Mouse (Mus musculus) urinary bladder, adult 18-20 months (tissue): ENCODE data around the gene Alg9.
"Not testable (repeated sequence)": the region's sequence is repeated elsewhere in the genome, so short reads cannot be mapped to it uniquely, and the experiment has no call there.

ENCODE experiments used
- DNase-seq, 2 experiments: peaks; one replicate each; pipeline ENCODE4 v3.0.0; 2022; ENCODE audit warnings: low spot score in 2 of 2, mixed read lengths in 2 of 2

The Alg9 gene

DNA sequence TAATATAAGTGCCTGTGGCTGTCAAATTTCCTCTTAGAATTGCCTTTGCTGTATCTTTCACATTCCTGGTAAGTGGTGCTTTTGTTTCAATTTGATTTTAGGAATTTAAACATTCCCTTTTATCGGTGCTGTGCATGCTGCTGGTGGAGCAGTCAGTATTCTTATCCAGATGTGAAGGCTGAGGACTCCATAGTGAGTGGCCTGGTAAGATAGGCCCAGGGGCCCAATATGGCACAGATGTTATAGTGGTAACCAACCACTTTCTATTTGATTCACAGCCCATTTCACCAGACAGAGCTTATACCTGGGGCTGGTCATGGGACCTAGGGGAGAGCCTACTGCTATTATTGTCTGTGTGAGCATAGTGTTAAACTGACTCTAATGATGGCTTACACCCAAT lies 41.7 kb downstream of the Alg9 start:
- DNase-seq, result no peak

DNA sequence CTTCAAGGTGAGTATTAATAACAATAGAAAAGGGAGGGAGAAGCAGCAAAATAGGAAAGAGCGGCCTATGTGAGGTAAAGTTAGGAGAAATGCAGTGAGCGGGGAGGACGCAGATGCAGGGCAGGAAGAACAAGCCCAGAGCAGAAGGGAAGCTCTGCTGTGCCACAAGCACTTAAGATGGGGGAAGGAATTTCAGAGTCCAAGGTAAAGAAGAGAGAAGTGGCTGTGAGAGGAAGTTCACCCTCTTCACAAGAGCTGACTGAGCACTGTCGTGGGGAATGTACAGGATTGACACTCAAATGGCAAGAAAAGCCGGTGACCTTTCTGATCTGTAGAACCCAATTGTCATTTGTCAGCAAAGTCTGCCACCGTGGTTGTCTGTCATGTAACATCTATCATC lies 43.2 kb downstream of the Alg9 start:
- DNase-seq, result no peak

DNA sequence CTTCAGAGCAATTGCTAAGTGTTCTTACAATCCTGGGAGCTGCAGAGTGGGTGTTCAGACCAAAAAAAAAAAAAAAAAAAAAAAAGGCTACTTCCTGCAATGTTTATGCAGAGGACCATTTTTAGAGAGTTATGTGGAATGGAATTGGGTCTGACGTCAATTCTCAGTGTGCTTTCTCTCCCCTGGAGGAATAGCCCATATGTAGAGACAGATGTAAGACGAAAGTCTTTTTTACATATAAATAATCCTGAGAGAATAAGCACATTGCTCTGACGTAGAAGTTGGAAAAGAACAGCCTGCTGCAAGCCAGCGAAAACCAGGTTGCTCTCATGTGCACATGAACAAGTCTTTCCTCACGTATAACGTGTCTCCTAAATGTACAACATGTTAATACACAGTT lies 44.9 kb downstream of the Alg9 start:
- DNase-seq, result no peak

DNA sequence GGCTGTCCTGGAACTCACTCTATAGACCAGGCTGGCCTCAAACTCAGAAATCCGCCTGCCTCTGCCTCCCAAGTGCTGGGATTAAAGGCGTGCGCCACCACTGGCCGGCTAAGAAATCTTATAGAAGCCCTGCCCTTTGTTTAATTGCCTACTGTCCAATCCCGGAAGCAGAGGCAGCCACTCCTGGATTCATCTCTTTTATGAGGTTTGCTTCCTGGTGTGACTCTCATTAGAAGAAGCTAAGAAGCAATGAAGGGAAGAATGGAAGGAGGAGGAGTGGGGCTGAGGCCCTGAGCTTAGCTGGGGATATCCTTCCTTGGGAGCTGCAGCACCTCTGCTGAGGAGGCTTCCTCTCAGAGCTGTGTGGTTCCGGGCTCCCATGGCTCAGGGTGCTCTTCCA lies 46.8 kb downstream of the Alg9 start:
- DNase-seq, result no peak

DNA sequence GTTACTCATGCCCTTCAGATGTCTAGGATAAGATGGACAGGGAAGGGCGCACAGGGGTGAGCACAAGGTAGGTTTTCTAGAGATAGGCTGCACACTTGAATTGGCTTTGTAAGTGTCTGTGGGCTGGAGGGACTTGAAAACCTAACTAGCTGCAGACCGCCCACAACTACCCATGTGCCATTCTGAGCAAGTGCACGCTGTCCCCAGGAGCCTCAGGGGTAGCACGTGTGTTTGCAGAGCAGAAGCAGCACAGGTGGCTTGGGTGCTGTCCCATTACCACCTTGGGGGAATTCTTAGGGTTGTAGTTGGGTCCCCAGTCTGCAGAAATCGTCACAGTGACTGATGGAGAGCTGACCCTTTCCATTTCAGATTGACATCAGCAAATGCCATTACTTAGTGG lies 47.4 kb downstream of the Alg9 start:
- DNase-seq, result no peak

DNA sequence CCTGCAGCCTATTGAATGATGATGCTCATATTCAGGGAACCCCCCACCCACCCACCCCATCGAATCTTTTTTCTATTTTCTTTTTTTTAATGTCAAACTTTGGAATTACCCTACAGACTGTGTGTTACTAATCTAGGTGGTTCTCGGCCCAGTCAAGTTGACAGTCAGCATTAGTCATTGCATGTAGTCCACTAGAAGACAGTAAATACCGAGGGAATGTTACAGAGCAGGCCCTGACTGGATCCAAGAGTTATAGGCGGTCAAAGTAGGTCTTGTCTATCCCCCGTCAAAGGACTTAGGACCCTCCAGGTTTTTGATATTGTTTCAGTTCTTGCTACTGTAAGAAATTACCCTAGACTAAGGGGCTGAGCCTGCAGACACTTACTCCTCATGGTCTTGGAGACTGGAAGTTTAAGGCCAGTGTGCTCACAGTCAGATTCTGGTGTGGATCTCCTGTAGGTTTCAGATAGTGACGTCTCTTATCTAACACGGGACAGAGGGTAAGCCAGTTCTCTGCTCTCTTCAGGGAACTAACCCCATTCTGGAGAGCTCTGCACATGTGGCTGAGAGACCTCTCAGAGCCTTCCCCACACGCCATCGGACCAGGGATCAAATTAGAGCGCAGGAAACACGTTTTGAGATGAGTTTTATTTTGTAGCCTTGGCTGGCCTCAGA lies 49.1 kb downstream of the Alg9 start:
- no peak for DNase-seq

DNA sequence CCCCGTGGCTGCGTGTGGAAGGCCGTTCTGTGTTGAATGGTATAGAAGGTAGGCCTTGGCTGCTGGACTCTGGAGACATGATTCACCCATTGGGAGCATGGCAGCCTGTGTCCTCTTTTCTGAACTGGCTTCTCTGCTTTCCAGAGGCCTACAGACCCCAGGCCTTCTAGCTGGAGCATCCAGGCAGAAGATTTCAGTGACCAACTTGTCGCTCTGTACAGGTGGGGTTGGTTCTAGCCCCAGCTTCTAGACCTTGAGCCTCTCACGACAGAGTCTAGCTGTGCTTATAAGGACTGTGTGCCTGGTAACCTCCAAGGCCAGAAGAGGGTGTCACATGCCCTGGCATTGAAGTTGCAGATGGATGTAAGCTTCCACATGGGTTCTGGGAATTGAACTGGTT lies 56.7 kb downstream of the Alg9 start:
- no peak for DNase-seq

DNA sequence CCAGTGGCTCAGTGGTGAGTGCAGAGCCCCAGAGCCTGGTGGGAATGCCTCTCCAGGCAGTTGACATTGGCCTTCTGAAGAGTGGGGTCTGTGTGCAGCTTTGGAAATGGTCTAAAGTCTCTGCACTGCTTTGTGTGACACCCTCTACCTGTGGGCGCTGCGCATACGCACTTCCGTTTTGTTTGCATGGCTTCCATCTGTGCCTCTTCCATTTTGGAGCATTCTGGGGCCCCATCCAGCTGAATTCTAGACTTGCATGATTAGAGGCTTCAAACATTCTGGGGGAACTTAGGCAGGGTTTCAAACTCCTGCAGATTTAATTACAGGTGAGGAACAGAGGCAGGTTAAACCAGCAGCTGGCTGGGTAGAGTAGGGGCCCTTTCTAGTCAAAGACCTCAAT lies 57.3 kb downstream of the Alg9 start:
- DNase-seq, result no peak

DNA sequence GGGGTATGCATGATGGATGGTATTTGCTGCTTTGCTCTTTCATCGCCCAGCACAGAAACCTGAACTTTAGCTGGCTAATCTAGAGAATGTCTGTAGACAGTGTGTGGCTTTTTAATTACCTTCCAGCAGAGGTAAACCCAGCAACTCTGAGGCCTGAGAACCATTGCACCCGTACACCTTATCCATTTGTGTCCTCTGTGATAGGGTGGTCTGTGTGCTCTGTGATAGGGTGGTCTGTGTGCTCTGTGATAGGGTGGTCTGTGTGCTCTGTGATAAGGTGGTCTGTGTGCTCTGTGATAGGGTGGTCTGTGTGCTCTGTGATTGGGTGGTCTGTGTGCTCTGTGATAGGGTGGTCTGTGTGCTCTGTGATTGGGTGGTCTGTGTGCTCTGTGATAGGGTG lies 57.8 kb downstream of the Alg9 start:
- DNase-seq, result not testable (repeated sequence)

DNA sequence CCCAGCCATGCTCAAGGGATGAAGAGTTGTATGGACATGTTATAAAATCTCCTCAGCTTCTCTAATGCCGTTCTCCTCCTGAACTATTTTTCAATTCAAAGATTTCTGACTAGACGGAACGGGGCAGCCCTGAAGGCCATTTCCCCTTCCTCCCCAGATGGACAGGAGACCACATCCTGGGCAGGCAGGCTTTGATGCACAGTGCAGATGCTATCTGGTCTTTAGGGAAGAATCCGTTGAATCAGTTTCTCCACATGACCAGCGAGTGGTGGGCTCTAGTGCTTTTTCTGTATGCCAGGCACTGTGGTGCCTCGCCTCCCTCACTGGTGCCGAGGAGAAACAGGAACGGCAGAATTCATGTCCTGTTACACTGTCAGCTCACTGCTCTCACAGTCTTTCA lies 59.0 kb downstream of the Alg9 start:
- DNase-seq, result no peak

DNA sequence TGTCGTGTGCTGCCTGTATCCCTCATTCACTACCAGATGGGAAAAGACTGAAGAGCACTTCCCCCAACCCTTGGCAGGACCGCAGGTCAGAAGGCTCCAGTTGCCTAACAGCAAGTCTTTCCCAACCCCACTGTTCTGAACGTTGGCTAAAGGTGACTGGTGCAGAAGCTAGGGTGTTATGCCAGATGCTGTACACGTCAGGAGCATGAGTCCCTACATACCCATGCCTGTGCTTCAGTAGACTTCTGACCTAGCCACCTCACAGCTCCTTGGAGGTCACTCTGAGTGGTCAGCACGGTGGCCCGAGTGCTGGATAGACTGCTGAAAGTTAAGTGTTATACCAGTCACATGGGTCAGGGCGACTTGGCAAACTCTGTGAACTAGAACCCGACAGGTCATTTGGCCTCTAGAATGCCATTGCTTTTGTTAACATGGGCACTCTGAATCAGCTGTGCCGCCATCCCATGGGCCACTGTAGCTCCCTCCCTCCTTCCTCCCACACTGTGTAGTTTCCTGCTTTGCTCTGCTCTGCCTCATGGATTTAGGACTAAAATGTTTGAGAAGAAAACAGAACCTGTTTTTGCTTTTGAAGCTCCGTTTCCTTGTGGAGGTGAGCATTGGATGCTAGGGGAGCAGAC lies 60.4 kb downstream of the Alg9 start:
- DNase-seq, result no peak

DNA sequence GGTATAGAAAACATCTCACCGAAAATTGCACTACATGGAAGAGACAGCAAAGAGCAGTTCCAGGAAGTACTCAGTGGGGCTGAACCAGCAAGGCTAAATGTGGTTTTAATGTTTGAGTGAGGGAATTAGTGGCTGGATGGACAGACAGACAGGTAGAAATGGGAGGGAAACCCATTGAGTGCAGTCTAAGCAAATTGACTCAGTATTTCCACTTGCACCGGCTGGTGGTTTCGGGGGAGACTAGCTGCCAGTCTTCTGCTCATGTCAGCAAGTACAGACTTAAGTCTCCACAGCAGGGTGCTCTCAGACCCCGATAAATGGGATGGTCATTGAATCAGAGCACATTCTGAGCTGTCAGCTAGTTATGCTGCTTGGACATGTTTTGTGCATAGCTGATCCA lies 61.3 kb downstream of the Alg9 start:
- no peak for DNase-seq

DNA sequence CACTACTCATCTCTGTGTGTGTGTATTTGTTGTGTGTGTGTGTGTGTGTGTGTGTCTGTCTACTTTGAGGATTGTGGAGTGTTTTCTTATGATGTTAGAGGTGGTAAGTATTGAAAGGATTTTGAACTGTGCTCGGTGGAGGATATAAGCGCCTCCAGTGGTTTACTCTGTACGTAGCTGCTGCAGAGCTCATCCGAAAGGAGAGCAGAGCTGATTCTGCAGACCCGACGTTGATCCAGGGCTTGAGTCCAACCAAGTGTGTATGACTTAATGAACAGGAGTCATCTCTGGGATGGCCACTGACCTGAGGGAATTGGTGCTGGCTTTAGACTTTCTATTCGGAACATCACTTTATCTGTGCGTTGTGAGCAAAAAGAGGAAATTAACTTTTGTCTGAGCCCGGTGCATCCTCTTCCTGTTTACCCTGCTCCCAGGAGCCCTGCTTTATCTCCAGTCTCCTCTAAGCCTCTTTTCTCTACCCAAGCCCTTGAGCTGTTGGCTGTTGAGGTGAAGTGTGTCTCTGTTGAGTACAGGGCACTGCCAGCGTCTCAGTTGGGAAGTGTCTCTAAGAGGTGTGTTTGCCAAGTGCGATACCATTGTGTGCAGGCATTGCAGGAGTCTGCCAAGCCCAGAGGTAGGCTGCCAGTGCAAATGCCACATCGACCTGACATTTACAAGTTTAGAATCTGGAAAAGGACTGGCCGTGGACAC lies 66.4 kb downstream of the Alg9 start:
- no peak for DNase-seq

DNA sequence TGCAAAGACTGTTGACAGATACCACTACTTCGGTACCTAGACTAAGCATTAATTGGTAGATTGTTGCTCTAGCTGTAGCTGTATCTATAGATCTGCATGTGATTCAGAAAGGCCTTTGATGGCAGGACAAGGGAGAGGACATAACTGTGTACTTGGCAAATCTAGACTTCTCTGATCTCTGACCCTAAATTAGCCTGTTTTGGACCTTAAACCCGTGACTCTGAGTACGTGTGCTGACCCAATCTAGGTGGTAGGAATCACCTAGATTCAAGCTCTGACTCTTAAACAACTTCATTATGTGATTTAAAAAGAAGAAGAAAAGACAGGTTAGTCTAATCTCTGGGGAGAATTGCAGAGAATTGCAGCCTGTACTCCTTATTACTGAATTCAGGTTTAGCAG lies 70.3 kb downstream of the Alg9 start, which contains the start of gene Ppp2r1b:
Gene Ppp2r1b, plus strand, starts transcription at position 221 of the 400 bp plus-strand sequence.
- DNase-seq, result no peak

DNA sequence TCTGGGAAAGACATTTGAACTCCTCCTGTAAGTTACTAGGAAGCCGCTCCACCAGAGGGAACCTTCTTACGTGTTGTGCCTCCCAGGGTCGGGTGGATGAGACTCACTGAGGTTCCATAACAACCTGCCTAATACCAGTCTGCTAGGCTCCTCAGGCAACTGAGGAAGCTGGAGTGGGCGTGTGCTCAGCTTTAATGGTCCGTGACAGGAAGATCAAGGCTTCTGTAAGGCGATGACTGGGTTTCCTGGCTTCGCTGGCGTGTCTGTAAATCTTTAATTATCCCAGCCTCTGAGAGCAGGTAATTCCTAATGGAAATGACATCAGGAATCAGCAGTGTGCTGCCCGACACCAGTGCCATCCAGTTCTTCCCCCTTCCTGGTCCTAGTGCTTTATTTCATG lies 70.7 kb downstream of the Alg9 start:
- DNase-seq, result no peak

DNA sequence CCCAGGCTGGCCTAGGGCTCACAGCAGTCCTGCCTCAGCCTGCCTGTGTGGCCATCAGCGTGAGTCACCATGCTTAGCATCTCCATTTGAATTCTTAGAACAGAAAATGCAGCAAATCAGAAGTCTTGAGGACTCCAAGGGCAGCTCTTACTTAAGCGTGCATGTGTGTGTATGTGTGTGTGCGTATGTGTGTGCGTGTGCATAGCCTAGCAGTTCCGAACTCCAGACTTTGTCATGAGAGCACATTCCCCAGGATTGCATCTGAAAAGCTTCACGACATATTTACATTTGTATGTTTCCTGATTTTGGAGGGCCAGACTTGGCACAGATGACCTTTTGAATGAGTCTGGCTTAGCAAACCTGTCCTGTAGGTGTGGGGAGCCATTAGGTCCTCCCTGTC lies 72.3 kb downstream of the Alg9 start:
- no peak for DNase-seq

DNA sequence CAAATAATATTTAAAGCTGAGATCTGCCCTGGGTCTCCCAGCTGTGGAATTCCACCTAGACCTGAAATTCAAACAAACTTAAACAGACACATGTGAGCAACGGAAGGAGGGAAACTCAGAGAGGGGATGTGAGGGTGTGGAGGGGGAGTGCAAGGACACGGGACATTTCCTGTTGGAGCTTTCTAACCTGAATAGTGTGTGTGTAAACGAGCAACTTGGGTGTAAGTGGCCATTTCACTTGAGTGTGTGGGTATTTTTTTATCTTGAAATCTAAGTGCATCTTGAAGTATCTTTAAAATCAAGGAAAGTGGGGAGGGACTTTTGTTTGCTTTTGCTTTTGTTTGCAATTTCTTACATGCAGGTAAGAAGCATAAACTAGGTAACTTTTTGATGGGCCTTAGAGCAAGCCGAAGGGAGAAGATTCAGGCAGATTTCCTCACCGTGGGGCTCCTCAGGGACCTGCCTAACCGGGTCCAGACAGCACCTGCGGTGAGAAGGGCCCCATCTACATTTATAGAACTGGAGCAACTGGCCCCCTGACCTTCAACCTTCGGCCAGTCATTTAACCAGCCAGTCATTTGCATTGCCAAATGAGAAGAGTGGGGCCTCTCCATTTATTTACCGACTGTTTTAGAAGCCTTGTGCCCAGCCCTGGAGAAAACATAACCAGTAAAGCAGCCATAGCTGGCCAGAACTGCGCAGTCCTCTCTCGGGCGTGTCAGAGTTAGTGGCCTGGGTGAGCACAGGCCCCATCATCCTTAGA lies 73.0 kb downstream of the Alg9 start:
- no peak for DNase-seq

DNA sequence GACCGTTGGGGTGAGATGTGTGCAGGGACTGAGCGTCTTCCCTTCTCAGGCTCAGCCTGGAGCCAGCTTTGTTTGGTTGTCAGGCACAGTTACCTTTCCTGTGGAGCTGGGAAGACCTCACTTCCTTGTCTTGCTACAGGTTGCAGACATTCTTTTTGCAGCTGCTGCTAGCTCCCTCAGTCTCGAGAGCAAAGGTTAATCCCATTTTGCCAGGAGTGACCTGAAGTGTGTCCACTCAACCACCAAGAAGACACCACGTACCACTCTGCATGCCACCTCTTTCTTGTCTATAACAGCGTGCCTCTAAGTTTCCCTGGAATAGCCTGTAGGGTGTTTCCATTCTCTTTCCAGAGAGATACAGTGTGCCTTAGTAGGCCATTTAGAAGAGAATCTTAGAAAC lies 74.0 kb downstream of the Alg9 start:
- no peak for DNase-seq

DNA sequence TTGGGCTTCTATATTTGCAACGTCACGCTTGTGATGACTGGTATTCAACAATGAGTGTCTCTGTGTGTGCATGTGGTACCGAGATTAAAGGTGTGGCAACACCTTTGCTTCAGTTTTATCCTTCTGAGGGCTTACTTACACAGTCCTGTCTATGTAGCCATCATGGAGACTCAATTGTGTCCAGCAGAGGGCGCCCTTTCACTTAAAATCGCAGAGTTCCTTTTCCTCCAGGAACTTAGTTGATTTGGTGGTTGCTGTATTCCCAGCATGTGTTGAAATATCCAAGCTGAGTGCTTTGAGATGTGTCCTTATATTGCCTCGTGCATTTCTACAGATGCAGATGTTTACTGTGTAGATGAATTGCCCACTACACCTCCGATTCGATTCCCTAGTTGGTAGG lies 74.4 kb downstream of the Alg9 start:
- peak; percentile 81 to 84 for DNase-seq

DNA sequence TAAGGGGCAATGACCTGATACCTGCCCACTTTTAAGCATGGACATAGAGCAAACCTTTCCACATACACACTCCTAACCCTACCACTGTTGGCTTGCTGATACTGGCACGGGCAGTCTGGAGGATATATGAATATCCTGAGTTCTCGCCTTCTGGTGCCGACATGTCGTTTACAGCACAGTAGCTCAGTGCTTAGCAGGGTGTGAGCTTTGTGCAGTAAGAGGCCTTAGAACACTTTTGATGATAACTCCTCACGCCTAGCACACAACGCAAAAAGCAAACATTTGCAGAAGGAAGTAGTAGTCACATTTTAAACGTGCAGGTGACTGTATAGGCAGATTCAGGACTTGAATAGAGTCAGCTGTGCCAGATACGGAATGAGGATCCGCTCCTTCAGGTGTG lies 74.9 kb downstream of the Alg9 start:
- no peak for DNase-seq

DNA sequence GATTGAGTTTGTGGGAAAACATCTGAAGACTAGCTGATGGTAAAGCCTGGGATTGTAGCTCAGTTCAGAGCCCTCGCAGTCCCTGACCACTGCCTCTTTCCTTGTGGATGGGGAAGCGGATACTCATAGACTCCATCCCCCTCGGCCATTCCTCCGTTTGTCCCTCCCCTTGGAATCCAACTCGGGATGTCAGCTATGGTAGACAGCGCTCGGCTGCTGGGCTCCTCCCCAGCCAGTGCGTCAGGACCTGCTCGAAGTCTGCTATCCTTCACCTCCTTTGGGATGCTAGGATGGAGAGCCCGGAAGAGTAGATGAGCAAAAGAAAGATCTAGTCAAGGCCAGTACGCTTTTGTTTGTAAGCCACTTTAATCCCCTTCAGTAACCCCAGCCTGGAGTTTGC lies 75.5 kb downstream of the Alg9 start:
- no peak for DNase-seq

DNA sequence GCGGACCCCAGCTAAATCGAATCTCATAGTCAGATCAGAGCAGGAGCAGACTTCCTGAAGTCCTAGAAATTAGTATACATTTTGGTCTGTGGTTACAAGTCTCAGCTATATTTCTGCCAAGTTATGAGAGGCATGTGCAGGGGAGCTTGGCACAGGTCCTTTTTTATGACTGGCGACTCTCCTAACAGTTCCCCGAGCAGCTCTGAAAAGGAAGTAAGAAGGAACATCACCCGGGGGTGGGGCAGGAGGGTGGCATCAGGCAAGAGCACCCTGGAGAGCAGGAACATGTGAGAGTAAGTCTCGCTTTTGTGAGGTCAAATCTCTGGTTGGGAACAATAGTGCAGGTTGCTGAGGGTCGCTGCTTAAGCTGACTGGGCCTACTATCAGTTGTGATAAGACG lies 75.9 kb downstream of the Alg9 start:
- no peak for DNase-seq
